Mouse (Mus musculus) G1E (cell line): ENCODE measurements around the gene Cog4.

Experiments
- CTCF ChIP-seq: IDR thresholded peaks from 2 replicates; pipeline ENCODE4 v1.5.1; 2012; ENCODE audit warnings: low read depth, low read length, inconsistent platforms, mixed read lengths
- GATA1 ChIP-seq: IDR thresholded peaks from 2 replicates; pipeline ENCODE4 v1.6.1; 2012; ENCODE audit warnings: borderline replicate concordance, low read length, inconsistent platforms, mixed read lengths

- TF ChIP-seq GATA1 = no peak
- no peak for TF ChIP-seq CTCF
Observed at GRCm38 (mm10) chr8:110897495-110897894, 51.1 kb downstream of the Cog4 start.
